Mouse (Mus musculus): ENCODE results near the gene Pogk.

The Pogk gene

DNA sequence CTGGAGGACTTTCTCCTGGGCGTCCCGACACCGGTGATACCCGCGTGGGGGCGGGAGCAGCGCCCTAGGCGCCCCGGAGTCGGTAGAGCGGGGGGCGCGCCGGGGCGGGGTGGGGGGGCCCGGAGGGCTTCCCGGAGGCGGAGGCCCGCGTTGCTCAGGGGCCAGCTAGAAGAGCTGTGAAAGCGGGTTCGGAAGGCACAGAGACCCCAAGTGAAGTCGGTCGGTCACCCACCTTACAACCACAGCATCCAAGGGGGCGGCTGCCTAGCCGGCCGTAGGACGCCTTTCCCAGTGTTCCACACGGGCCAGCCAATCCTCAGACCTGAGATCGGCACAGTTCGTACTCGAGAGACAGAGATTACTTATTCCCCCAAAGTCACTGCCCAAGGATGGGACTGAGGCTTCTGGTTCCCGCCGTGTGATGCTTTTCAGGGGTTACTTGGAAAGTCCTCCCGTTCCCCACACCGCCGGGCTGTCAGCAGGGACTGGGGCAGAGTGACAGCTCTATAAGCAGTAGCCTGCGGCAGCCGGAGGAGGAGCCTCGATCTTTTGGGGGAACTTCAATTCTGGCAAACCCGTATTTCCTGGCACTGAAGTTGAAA is 29.9 kb downstream of the Pogk start:
- in situ Hi-C loops (cut with MboI, MseI) = loop anchor here (10.0 kb wide), 2 partner anchors 615 to 925 kb away; partner anchors contain the start of gene Creg1

DNA sequence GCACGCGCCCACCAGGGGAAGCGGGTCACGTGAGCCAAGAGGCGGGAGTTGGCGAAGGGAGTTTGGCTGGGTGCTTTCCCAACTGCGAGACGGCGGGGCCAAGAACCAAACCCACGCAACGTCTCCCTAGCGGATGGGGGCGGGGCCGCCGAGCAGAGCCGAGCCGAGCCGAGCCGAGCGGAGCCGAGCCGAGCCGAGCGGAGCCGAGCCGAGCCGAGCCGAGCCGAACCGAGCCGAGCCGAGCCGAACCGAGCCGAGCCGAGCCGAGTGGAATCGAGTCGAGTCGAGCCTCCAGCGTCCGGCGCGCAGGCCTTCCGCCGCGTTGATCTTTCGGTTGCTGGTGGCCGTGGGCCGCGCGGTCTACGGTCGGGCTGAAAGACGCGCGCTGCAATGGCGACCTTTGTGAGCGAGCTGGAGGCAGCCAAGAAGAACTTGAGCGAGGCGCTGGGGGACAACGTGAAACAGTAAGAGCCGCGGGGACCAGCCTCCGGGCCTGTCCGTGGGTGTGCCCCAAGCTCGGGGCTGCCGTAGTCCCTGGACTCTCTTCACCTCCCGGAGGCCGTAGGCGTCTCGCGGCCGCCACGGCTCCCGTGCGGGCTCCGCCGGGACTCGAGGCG is 30.5 kb downstream of the Pogk start, which contains the start of gene Tada1:
Tada1 (plus strand) TSS at position 85 of the 617 bp plus-strand sequence.
- in situ Hi-C loops (cut with MboI, MseI) = loop anchor here (10.0 kb wide), 2 partner anchors 614 to 924 kb away; partner anchors contain the start of gene Creg1

DNA sequence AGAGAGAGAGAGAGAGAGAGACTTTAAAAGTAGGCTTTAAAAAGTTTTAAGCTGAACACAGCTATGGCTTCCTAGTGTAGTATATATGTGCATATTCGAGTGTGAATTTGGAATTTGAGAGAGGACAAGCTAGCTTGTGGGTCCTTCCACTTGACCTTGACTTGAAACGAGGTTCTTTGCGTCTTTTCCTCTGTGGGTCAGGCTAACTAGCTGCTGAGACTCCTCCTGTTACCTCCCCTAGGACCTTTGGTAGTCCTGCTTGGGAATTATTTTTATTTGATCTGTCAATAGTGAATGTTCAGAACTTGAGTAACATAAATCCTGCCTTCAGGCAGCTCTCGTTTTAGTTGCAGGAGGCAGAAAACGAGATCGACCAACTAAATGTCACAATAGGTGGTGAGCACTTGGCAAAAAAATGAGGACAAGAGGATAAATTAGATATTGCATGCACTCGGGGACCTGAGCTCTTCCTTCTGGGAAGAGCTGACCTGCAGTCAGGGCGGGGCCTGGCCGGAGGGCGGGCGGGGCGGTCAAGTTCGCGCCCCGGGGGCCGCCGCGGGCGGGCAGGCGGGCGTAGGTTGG is 31.1 kb downstream of the Pogk start:
- in situ Hi-C loops (cut with MboI, MseI) = loop anchor here (10.0 kb wide), 2 partner anchors 614 to 924 kb away; partner anchors contain the start of gene Creg1

DNA sequence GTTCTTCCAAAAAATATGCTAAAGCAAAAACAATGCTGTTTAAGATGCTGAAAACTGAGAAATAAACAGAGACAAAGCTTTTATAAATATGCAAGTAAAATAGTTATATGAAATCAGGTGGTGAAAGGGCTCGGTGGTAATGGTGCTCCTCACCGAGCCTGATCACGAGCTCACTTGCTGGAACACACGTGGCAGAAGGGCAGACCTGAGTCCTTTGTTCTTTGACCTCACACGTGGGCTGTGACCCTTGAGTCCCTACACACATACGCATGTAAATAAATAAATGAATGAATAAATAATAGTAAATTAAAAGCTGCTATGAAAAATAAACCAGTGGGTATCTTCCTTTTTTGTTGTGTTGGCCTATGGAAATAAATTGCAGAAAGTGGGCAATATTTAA is 32.5 kb downstream of the Pogk start:
- in situ Hi-C loops (cut with MboI, MseI) = loop anchor here (10.0 kb wide), 2 partner anchors 612 to 922 kb away; partner anchors contain the start of gene Creg1

DNA sequence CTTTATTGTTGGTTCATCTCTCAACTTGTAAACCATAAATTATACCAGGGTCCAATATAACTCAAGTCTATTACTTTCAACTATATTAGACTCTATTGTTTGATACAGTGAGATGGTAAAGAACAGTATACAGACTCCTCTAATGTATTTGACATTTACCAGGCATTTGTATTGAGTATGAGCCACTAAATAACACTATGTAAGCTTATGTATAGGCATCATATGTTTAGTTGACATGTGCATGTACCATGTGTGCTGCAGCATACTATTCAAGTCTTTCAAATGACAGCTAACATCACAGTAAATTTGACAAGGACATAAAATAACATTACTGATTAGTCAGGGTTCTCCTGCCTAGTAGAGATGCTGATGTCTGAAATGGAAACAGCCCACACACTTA is 46.5 kb downstream of the Pogk start:
- in situ Hi-C loops (cut with MboI, MseI) = loop anchor here (5.0 kb wide), 1 partner anchor 201 kb away; no protein-coding TSS in a partner anchor

DNA sequence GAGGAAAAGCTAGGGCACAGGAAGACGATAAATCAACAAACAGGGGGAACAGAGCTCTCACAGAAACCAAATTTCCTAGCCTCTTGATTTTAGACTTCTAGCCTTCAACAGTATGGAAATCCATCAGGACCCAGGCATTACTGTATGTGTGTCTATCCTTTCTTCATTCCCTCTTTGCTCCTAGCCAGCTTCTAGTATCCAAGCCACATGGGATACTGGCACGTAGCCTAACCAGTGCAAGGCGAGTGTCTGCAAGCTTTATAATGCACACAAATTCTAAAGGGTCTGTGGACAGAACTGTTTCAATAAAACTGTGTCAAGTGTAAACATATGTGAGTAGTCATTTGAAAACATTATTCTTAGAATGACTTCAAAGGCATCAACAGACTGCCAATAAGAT is 47.0 kb downstream of the Pogk start:
- in situ Hi-C loops (cut with MboI, MseI) = loop anchor here (5.0 kb wide), 1 partner anchor 200 kb away; no protein-coding TSS in a partner anchor

DNA sequence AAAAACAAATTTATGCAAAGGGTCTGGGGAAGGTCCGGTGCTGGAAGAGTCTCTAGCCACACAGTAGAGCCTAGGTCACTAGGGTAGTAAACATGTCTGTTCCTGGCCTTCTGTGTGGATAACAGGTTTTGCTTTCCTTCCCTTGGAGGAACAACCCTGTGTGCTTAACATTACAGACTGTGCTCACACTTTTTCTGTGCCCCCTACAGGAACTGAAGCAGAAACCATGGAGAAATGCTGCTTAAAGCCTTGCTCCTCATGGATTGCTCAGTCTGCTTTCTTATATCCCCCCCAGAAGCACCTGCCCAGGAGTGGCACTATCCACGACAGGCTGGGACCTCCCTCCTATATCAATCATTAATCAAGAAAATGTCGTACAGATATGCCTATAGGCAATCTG is 47.8 kb downstream of the Pogk start:
- in situ Hi-C loops (cut with MboI, MseI) = loop anchor here (5.0 kb wide), 1 partner anchor 200 kb away; no protein-coding TSS in a partner anchor

DNA sequence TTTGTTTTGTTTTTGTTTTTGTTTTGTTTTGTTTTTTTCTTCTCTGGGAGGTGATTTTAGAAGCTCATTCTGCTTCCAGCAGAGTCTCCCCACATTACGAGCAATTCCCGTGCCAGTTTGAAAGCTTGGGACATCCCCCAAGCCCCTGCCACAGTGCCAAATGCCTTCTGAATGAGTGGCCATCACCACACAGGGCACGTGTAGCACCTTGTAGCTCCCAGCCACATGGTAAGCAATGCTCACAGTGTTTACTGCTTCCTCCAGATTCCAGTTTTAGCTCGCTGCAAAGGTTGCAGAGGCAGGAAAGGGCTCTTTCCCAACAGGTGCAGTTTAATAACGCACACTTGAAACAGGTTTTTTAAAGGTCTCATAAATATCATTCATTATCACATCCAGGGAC is 48.8 kb downstream of the Pogk start:
- in situ Hi-C loops (cut with MboI, MseI) = loop anchor here (5.0 kb wide), 1 partner anchor 199 kb away; no protein-coding TSS in a partner anchor

DNA sequence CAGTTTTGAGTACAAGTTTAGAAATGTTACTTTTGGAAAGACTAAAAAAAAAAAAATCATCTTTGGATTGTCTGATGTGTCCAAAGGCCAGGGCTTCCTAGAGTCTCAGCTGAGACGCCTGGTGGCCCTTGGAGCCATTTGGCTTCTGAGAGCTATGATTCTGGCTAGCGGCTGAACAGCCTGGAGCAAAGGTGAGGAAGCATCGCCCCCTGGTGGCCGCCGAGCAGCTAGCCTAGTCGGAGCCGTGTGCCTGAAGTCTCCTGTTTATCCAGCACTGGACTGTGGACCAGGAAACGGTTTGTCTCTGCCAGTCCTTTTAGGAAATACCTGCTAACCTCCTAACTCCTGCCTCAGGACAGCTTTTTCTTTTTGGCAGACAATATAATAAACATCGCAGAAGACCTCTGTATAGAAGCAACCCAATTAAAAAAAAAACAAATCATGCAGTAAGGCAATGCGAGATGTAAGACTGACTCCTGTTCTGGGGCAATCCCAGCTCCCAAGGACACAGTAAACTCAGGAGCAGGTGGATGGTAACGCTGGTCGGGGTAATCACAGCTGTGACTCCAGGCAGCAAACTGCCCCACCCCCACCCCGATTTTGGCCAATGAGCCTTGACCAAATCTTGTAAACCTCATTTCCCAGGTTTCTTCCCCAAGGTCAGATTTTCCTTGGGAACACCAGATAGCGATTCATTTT is 49.4 kb downstream of the Pogk start:
- in situ Hi-C loops (cut with MboI, MseI) = loop anchor here (5.0 kb wide), 1 partner anchor 198 kb away; no protein-coding TSS in a partner anchor

DNA sequence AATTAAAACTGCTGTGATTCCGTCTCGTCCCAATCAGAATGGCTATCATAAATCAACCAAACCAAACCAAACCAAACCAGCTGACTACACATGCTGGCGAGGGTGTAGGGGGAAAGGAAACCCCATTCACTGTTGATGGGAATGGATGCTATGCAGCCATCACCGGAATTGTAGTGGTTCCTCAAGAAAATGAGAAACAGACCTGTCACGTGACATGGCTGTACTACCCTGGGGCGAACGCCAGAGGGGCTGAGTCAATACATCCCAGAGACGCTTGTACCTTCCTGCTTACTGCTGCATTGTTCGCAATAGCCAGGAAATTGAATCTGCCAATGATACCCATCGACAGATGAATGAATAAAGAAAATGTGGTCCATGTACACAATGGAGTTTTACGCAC is 59.9 kb downstream of the Pogk start:
- in situ Hi-C loops (cut with MboI, MseI) = no loop called here

DNA sequence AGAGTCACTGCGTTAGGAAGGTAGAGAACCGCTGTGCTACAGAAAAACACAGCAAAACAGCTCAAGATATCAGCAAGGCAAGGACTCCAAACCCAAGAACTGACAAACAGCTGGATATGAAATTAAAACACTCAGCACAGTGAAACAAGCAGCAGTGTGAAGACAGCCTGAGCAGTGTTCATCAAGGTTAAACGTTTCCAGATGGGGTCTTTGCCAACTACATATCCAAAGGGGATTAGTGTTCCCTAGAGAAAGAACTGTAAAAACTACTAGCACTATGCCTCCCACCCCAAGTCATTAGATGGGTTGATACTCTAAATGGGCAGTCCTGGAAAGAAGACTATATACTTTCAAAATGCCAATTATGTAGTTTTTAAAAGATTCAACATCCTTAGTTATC is 60.3 kb downstream of the Pogk start:
- in situ Hi-C loops (cut with MboI, MseI) = no loop called here

DNA sequence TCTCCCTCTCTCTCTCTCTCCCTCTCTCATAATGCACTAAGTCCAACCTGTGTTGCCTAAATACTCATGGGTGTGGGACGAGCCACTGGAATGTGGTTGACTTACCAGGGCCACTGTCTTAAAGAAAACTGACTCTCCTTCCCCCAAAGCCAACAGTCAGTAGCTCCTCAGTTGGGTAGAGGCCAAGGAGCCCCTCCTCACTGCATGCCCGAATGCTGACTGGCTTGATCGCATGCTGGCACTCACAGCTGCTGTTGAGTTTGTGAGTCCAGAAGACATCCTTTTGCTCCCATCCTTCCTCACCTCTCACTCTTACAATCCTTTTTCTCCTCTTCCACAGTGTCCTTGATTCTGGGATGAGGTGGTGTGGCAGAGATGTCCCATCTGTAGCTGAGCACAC is 62.8 kb downstream of the Pogk start:
- in situ Hi-C loops (cut with MboI, MseI) = no loop called here

DNA sequence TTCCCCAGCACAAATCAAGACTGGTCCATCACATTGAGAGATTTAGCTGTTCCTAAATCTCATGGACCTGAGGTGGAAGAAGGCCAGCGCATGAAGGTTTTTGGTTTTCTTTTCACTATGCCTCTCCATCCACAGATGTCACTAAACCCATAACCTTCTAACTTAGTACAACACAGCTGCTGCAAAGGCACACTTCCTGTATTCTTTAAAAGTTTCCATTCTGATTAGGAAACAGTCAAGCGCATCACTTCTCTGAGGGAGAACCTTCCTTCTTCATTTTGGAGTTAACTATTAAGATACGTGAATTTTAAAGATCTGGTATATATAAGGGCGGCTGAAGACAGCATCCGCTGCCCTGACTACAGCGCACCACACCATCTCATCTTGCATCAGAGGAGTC is 64.1 kb downstream of the Pogk start:
- in situ Hi-C loops (cut with MboI, MseI) = no loop called here

DNA sequence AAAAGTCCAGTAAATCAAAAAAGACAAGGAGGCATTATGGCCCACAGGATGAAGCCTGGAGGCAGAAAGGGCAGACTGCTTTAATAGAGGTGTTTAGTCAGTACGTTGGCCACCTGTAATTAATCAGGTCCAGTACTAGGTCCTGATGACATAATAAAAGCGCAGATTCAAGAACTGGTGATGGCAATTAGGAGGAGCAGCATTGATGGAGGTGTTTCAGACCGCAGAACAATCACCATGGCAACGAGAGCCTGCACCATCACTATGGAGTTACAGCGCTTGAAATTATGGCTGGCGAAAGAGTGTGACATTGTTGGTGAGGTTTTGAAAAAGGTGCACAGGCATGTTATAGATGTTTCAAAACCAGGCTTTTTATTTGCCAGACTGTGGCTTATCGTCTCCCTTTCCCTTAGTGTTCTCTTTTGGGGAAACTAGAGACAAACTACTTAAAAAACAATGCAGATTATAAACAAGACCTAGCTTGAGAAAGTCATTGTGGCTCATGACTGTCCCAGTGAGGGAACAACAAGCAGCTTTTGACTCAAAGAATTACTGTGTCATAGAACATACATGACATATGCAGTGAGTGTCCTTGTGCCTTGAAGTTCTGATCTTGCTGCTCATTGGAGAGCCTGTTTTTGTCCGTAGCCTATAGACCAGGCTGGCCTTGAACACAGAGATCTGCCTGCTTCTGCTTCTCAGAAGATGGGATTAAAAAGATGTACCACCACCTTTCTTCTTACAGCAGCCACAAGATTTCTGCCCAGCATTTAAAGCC is 65.2 kb downstream of the Pogk start:
- in situ Hi-C loops (cut with MboI, MseI) = no loop called here

DNA sequence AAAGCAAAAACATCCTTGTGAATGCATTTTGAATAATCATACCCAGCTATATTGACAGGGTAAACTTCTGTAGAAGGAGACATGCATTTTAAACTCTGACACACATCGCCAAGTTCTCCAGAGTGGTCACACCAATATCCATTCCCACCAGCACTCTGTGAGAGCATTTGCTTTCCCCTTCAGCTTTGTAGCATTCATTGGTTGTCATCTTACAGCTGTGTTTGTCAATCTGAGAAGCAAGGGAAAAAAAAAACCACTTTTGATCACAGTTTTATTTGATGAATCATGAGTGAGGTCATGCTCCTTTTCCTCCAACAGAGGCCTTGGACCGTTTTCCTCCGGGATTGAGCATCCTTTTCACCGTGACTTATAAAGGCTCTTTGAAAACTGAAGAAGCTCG is 66.1 kb downstream of the Pogk start:
- in situ Hi-C loops (cut with MboI, MseI) = no loop called here

DNA sequence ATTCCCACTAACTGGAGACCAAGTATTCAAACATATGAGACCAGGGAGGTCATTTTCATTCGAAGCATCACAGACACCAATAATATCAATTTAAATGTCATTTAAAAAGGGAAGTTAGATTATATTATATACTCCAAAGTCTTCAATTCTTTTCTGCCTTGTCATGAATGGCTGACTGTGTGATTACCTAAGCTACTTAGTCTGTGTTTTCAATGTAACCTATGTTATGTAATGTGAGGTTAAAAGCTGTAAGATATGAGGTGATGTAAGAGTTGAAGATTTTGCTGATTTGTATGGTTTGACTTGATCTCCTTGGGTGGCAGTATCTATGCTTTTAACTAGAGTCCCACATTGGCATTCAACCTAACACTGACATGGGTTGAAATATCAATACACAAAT is 67.1 kb downstream of the Pogk start:
- in situ Hi-C loops (cut with MboI, MseI) = no loop called here

DNA sequence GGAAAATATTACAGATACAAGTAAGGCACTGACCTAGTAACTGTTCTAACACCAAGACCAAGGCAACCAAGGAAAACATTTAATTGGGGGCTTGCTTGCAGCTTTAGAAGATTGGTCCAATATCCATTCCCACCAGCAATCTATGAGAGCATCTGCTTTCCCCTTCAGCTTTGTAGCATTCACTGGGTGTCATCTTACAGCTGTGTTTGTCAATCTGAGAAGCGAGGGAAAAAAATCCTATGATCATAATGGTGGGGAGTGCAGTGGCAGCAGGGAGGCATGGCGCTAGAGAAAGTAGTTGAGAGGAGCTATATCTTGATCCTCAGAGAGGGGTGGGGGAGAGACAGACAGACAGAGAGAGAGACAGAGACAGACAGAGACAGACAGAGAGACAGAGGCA is 67.6 kb downstream of the Pogk start:
- in situ Hi-C loops (cut with MboI, MseI) = no loop called here

DNA sequence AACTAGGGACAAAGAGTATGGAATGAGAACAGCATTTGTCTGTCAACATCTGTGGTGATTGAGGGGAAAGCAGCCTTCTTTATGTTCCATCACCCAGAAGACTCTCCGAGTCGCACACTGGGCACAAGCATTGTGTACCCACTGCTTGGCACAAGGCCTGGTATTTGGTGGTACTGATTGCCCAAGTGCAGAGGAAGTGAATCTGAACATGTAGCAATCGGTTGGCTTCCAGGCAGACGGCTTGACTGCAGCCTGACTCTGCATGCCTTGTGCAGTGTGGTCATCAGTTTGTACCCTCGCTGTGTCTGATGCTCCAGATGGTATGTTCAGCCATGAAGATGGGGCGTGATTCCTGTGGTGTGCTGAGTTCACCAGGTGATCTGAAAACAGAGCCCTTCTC is 70.6 kb downstream of the Pogk start:
- in situ Hi-C loops (cut with MboI, MseI) = no loop called here
